Mouse (Mus musculus) embryonic facial prominence, embryonic 11.5 days (tissue): Measurements from ENCODE around the gene Hpse2. TPM values are rescaled to one million over a fixed set of nuclear protein-coding genes. Genes with fewer than 3 reads are reported as not detected.

ENCODE experiments used
- ATAC-seq: fragments of 200-750 bp; cut with Nextera tagmentation; replicated peaks from 2 replicates; pipeline ENCODE4 v1.8.0; 2017; ENCODE audit warnings: low read depth; ENCODE audit not compliant: insufficient number of reproducible peaks, low FRiP score, low TSS enrichment
- DNase-seq: peaks from one replicate; pipeline ENCODE4 v3.0.0-alpha.2; 2015; ENCODE audit warnings: low spot score
- H3K27ac ChIP-seq: fragments of 300-500 bp; sonication (generic); replicated peaks from 2 replicates; pipeline ENCODE4 v1.5.1; 2014; ENCODE audit warnings: mild to moderate bottlenecking, low read depth, low read length, control low read depth
- H3K27me3 ChIP-seq: fragments of 300-500 bp; sonication (generic); 2 replicates; pipeline ENCODE4 v1.6.1; 2014; ENCODE audit warnings: mild to moderate bottlenecking, low read length, moderate library complexity, mixed read lengths; ENCODE audit not compliant: control insufficient read depth, insufficient read depth
- H3K36me3 ChIP-seq: fragments of 300-500 bp; sonication (generic); replicated peaks from 2 replicates; pipeline ENCODE4 v1.6.1; 2014; ENCODE audit warnings: low read depth, mild to moderate bottlenecking, low read length, moderate library complexity, mixed read lengths; ENCODE audit not compliant: control insufficient read depth, insufficient read depth
- H3K4me1 ChIP-seq: fragments of 300-500 bp; sonication (generic); 2 replicates; pipeline ENCODE4 v1.6.1; 2014; ENCODE audit warnings: low read length, mixed read lengths; ENCODE audit not compliant: control insufficient read depth, insufficient read depth
- H3K4me2 ChIP-seq: fragments of 300-500 bp; sonication (generic); 2 replicates; pipeline ENCODE4 v1.6.1; 2014; ENCODE audit warnings: low read depth, mild to moderate bottlenecking, control low read depth, low read length, moderate library complexity
- H3K4me3 ChIP-seq: fragments of 300-500 bp; sonication (generic); 2 replicates; pipeline ENCODE4 v1.5.1; 2014; ENCODE audit warnings: low read depth, low read length, control low read depth
- H3K9ac ChIP-seq: fragments of 300-500 bp; sonication (generic); replicated peaks from 2 replicates; pipeline ENCODE4 v1.6.1; 2014; ENCODE audit warnings: mild to moderate bottlenecking, control low read depth, low read length
- H3K9me3 ChIP-seq: fragments of 300-500 bp; sonication (generic); replicated peaks from 2 replicates; pipeline ENCODE4 v1.6.1; 2016; ENCODE audit warnings: mild to moderate bottlenecking, low read length, inconsistent platforms, mixed read lengths; ENCODE audit not compliant: control insufficient read depth
- WGBS: fragments of 180-500 bp; shearing (Covaris S2); extraction: QIAGEN DNeasy Blood & Tissue Kit; methylation state at CpG from one replicate; pipeline ENCODE4 v1.1.7; 2014; 5-methylcytosine and 5-hydroxymethylcytosine counted together
- polyA plus RNA-seq: library from polyadenylated mRNA; unstranded; fragments of >200 nt; fragmentation: Nextera tagmentation; extraction: Ambion mirVana; gene quantifications from 2 replicates; pipeline ENCODE4 v1.2.1, GENCODE M21; 2014

Hpse2 gene
- polyA plus RNA-seq, 1 experiment from 2014 or later, result 6.6 TPM

- Histone ChIP-seq H3K36me3 (no peaks in the 10 kb centered on the region), H3K9me3 (no peaks in the 10 kb centered on the region), H3K27me3 (no peaks in the 10 kb centered on the region), H3K4me3 (no peak overlapping the region), H3K27ac (no peak overlapping the region), H3K4me2 (no peak overlapping the region), H3K4me1 (no peaks in the 10 kb centered on the region), H3K9ac (no peak overlapping the region)
- ATAC-seq (no peak), DNase-seq (no peak)
- WGBS, result 91% methylated on average over 2 of the region's 2 CpGs
Measured at GRCm38 (mm10) chr19:42816261-42816660, 571.9 kb downstream of the Hpse2 start.

GRCm38 (mm10) chr19:42810140-42810539 is 578.0 kb downstream of the Hpse2 start:
- Histone ChIP-seq H3K4me3 (no peak overlapping the region), H3K36me3 (no peaks in the 10 kb centered on the region), H3K4me1 (no peaks in the 10 kb centered on the region), H3K9ac (no peak overlapping the region), H3K27ac (no peak overlapping the region), H3K4me2 (no peak overlapping the region), H3K9me3 (no peaks in the 10 kb centered on the region), H3K27me3 (no peaks in the 10 kb centered on the region)
- DNase-seq, result no peak
- no peak for ATAC-seq
- WGBS, result 85% methylated on average over 5 of the region's 5 CpGs

- 87% methylated on average over 10 of the region's 10 CpGs for WGBS
- DNase-seq, result no peak
- no peak overlapping the region for H3K4me3 ChIP-seq
Measured at GRCm38 (mm10) chr19:42809491-42809890, 578.7 kb downstream of the Hpse2 start.

GRCm38 (mm10) chr19:42797866-42798265 is 590.3 kb downstream of the Hpse2 start:
- H3K4me3 ChIP-seq, result no peak overlapping the region
- H3K9me3 ChIP-seq, result no peaks in the 10 kb centered on the region
- no peaks in the 10 kb centered on the region for H3K27me3 ChIP-seq
- peaks cover 3% of the 10 kb centered on the region; the same call in 1 of the 2 replicates for H3K4me1 ChIP-seq
- no peak overlapping the region for H3K4me2 ChIP-seq
- no peaks in the 10 kb centered on the region for H3K36me3 ChIP-seq
- no peak overlapping the region for H3K27ac ChIP-seq
- ATAC-seq, result no peak
- 64% methylated on average over 2 of the region's 2 CpGs for WGBS
- DNase-seq, result no peak
- H3K9ac ChIP-seq, result no peak overlapping the region

More at GRCm38 (mm10) chr19:42809491-42809890, 578.7 kb downstream of the Hpse2 start:
- Histone ChIP-seq H3K36me3 (no peaks in the 10 kb centered on the region), H3K27ac (no peak overlapping the region), H3K4me1 (no peaks in the 10 kb centered on the region), H3K9me3 (no peaks in the 10 kb centered on the region), H3K27me3 (no peaks in the 10 kb centered on the region), H3K4me2 (no peak overlapping the region), H3K9ac (no peak overlapping the region)
- ATAC-seq, result no peak

GRCm38 (mm10) chr19:42795801-42796200 is 592.4 kb downstream of the Hpse2 start:
- Histone ChIP-seq H3K9ac (no peak overlapping the region), H3K27ac (0 out of 2 replicates have a peak overlapping the region, but pooled peaks have one; percentile 1), H3K4me3 (no peak overlapping the region), H3K27me3 (no peaks in the 10 kb centered on the region), H3K9me3 (no peaks in the 10 kb centered on the region), H3K36me3 (no peaks in the 10 kb centered on the region), H3K4me1 (peaks cover 3% of the 10 kb centered on the region; the same call in 1 of the 2 replicates), H3K4me2 (peak overlapping the region; percentile 74)
- DNase-seq, result no peak
- WGBS, result 26% methylated on average over 9 of the region's 9 CpGs
- no peak for ATAC-seq

- no peak overlapping the region for H3K27ac ChIP-seq
Measured at GRCm38 (mm10) chr19:42794914-42795613, 593.1 kb downstream of the Hpse2 start.

GRCm38 (mm10) chr19:42788311-42788710 is 599.8 kb downstream of the Hpse2 start:
- ATAC-seq, result no peak
- WGBS, result 50% methylated on average over 5 of the region's 5 CpGs

More at GRCm38 (mm10) chr19:42794914-42795613, 593.1 kb downstream of the Hpse2 start:
- peak overlapping the region; percentile 57 for H3K9ac ChIP-seq
- H3K27me3 ChIP-seq, result no peaks in the 10 kb centered on the region
- 3% methylated on average over 31 of the region's 31 CpGs for WGBS
- DNase-seq (peak; percentile 96), ATAC-seq (peak; percentile 77)
- no peaks in the 10 kb centered on the region for H3K9me3 ChIP-seq
- H3K4me2 ChIP-seq, result peak overlapping the region; percentile 74
- H3K36me3 ChIP-seq, result no peaks in the 10 kb centered on the region
- H3K4me1 ChIP-seq, result peaks cover 3% of the 10 kb centered on the region; the same call in 1 of the 2 replicates
- H3K4me3 ChIP-seq, result peak overlapping the region; percentile 28

GRCm38 (mm10) chr19:42785562-42786220 is 602.5 kb downstream of the Hpse2 start:
- H3K4me2 ChIP-seq, result no peak overlapping the region
- H3K9me3 ChIP-seq, result no peaks in the 10 kb centered on the region
- no peak overlapping the region for H3K4me3 ChIP-seq
- no peak overlapping the region for H3K9ac ChIP-seq
- no peaks in the 10 kb centered on the region for H3K36me3 ChIP-seq
- no peak for ATAC-seq
- DNase-seq, result no peak
- H3K4me1 ChIP-seq, result no peaks in the 10 kb centered on the region
- H3K27ac ChIP-seq, result no peak overlapping the region
- no peaks in the 10 kb centered on the region for H3K27me3 ChIP-seq
- 54% methylated on average over 8 of the region's 8 CpGs for WGBS

More at GRCm38 (mm10) chr19:42788311-42788710, 599.8 kb downstream of the Hpse2 start:
- Histone ChIP-seq H3K4me1 (no peaks in the 10 kb centered on the region), H3K36me3 (no peaks in the 10 kb centered on the region), H3K4me3 (no peak overlapping the region), H3K4me2 (no peak overlapping the region), H3K9me3 (no peaks in the 10 kb centered on the region), H3K9ac (no peak overlapping the region), H3K27ac (no peak overlapping the region), H3K27me3 (no peaks in the 10 kb centered on the region)
- no peak for DNase-seq
